8 mouse cellular contexts compared by ENCODE assay signal in the genomic region with DNA sequence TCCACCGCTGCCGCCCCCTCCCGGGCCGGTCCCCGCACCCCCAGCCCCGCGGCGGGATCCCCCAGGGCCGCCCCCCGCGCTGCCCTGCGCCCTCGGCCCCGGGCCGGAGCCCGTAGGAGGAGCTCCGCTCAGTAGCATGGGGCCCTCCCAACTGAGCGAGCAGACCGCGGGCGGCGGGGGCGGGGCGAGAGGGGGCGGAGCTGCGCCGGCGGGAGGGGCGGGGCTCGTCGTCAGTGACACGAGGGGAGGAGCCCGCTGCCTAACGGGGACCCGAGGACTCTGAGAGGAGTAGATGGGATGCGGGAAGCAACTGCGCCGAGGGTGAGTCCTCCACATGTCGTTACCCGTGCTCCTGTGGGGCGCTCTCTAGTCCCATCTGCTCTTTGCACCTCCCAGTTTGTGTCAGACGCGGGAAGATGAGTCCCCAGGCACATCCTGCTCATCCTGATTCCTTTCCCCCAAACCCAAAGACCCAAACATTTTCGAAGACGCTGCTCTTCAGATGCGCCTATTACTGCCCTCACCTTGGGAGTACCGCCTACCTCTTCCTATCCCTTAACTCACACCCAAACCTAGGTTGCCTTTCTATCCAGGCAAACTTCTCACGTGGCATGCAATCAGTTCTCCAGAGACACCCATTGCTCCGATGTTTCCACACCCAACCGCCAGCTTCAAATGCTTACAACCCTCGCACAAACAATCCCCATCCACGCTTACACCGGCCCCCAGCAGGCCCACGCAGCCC. TPM values are rescaled to one million over a fixed set of nuclear protein-coding genes. Genes with fewer than 3 reads are reported as not detected.
DNase-seq lines count a peak whose midpoint lies in the region; ATAC-seq and TF ChIP-seq lines count a peak whose summit lies in the region.

Gene Shf (minus strand): TSS at position 168 of the 745 bp plus-strand sequence.

- peak within 1 kb of the TSS; percentile 87 for H3K4me2 ChIP-seq in hindbrain, embryonic 11.5 days (replicated peaks; ENCODE audit: low read depth, low read length)
- peak within 1 kb of the TSS; percentile 98 for H3K4me2 ChIP-seq in lung, postnatal 0 days (replicated peaks; ENCODE audit: low read depth, low read length)

- H3K4me1 ChIP-seq in hindbrain, embryonic 11.5 days (replicated peaks; ENCODE audit: control insufficient read depth, insufficient read depth, low read length): peaks cover 9% of the 10 kb centered on the region; the same call in 1 of the 2 replicates
- no peaks in the 10 kb centered on the region for H3K4me1 ChIP-seq in lung, postnatal 0 days (ENCODE audit: insufficient read depth, low read depth, low read length)

- peak within 1 kb of the TSS; percentile 60 for H3K27ac ChIP-seq in hindbrain, embryonic 11.5 days (ENCODE audit: low read depth, low read length)
- H3K27ac ChIP-seq in lung, postnatal 0 days (ENCODE audit: low read length): no peak within 1 kb of the TSS

- TF ChIP-seq EP300 in lung, postnatal 0 days (IDR thresholded peaks at IDR 0.05): no peak

- ATAC-seq in hindbrain, embryonic 11.5 days (ENCODE audit: low FRiP score): peak; percentile 94
- peak; percentile 98 for ATAC-seq in lung, postnatal 0 days

- 0 out of 2 replicates have a peak, but pooled peaks cover 2% of the 10 kb centered on the region for H3K27me3 ChIP-seq in hindbrain, embryonic 11.5 days (ENCODE audit: control insufficient read depth, insufficient read depth, low read length)
- H3K27me3 ChIP-seq in lung, postnatal 0 days (replicated peaks; ENCODE audit: insufficient read depth, low read length): no peaks in the 10 kb centered on the region

- DNase-seq in MN1 (ENCODE audit: low spot score): peak; percentile 88
- DNase-seq in cerebellum, postnatal 10 days: peak; percentile 98
- DNase-seq in frontal cortex, postnatal 10 days (ENCODE audit: low spot score in 2 of 2): peak; percentile 82 to 88
- peak; percentile 88 for DNase-seq in hindbrain, embryonic 11.5 days (ENCODE audit: low spot score)
- peak; percentile 88 to 94 for DNase-seq in layer of hippocampus, postnatal 10 days (ENCODE audit: low spot score in 2 of 2)
- DNase-seq in lung, postnatal 0 days (ENCODE audit: low spot score): peak; percentile 92
- DNase-seq in ovary, postnatal 14 days (ENCODE audit: low spot score): peak; percentile 86
- DNase-seq in thymus, postnatal 10 days (ENCODE audit: low spot score in 2 of 2): peak; percentile 86 to 93

- H3K9me3 ChIP-seq in hindbrain, embryonic 11.5 days (ENCODE audit: control insufficient read depth, low read length): no peaks in the 10 kb centered on the region
- H3K9me3 ChIP-seq in lung, postnatal 0 days (ENCODE audit: low read length): no peaks in the 10 kb centered on the region

- H3K4me3 ChIP-seq in hindbrain, embryonic 11.5 days (ENCODE audit: low read depth, low read length): peak within 1 kb of the TSS; percentile 93
- H3K4me3 ChIP-seq in lung, postnatal 0 days (ENCODE audit: low read depth, low read length): peak within 1 kb of the TSS; percentile 87

- WGBS in hindbrain, embryonic 11.5 days: under 1% methylated on average over 40 of the region's 54 CpGs
- WGBS in lung, postnatal 0 days: 2% methylated on average over 30 of the region's 54 CpGs

- peak within 1 kb of the TSS; percentile 96 for H3K9ac ChIP-seq in hindbrain, embryonic 11.5 days (ENCODE audit: low read depth, low read length)
- H3K9ac ChIP-seq in lung, postnatal 0 days (replicated peaks; ENCODE audit: low read depth): peak within 1 kb of the TSS; percentile 72

- H3K36me3 ChIP-seq in hindbrain, embryonic 11.5 days (ENCODE audit: control insufficient read depth, insufficient read depth, low read length): no peaks in the 10 kb centered on the region
- H3K36me3 ChIP-seq in lung, postnatal 0 days (ENCODE audit: insufficient read depth, low read length): no peaks in the 10 kb centered on the region

- TF ChIP-seq CTCF in lung, postnatal 0 days (IDR thresholded peaks at IDR 0.05): no peak

RNA-seq across cellular contexts. Expression of gene Shf, which starts in this region (rescaled TPM):
- polyA plus RNA-seq in hindbrain, embryonic 11.5 days (2014; fragmentation: Nextera tagmentation; extraction: Ambion mirVana): 10.3 and 11.7 TPM in 2 replicates
- 10 to 100 TPM; 60.7 to 63.5 TPM for total RNA-seq in layer of hippocampus, postnatal 10 days (2021)
- 1.8 and 2.5 TPM in 2 replicates for polyA plus RNA-seq in lung, postnatal 0 days (2015; fragmentation: Nextera tagmentation; extraction: Ambion mirVana)
